Mouse (Mus musculus) frontal cortex, postnatal 36 days (tissue): ENCODE data around the gene Pax7.

ENCODE experiments used
- DNase-seq, 2 experiments: peaks; one replicate each; pipeline ENCODE4 v3.0.0; 2022; ENCODE audit warnings: low spot score in 2 of 2

Pax7 gene

DNA sequence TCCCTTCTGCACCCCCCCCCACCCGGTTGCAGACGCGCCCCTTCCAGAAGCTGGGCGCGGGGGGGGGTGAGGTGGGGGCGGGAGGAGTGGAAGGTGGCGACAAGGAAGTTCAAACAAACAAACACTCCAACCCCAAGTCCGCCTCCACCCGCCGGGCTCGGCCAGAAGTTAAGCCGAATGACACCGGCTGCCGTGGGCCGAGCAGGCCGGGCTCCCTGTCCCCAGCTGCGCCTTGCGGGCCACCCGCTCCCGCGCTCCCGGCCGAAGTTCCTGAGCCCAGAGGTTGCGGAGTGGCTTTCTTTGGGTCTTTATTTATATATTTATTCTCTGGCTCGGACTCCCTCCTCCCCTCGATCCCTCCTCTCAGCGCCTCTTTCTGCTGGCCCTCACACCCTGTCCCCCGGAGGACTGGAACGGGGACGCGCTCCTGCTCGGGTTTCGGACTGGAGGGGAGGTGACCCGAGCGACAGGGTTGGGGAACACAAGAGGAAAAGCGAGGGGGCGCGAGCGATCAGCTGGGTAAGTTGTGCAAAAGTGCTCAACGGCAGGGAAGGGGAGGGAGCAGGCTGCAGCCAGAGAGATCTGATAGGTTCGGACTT is at the start of gene Pax7:
Gene Pax7, minus strand, starts transcription at position 493 of the 599 bp plus-strand sequence.
- DNase-seq: no peak

- no peak for DNase-seq
These were observed 48.5 kb upstream of the Pax7 start for GRCm38 (mm10) chr4:139881796-139882195.

- no peak for DNase-seq
These were observed 46.0 kb upstream of the Pax7 start for GRCm38 (mm10) chr4:139879324-139879723.

DNA sequence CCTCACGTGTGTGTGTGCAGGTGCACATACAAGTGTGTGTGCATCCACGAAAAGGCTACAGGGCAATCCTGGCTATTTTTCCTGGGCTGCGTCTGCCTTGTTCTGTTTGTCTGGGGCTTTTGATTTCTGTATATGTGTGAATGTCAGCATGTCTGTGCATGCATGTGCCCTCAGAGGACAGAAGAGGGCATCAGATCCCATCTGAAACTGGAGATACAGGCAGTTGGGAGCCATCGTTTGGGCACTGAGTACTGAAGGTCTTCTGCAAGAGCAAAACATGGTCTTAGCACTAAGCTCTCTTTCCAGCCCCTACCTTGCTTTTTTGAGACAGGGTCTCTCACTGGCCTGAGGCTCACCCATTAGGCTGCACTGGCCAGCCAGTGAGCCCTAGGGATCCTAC is 45.1 kb upstream of the Pax7 start:
- peak in 1 of 2 experiments; percentile 13 for DNase-seq

- DNase-seq: peak; percentile 78 to 85
These were observed 43.9 kb upstream of the Pax7 start for GRCm38 (mm10) chr4:139877269-139877668.

DNA sequence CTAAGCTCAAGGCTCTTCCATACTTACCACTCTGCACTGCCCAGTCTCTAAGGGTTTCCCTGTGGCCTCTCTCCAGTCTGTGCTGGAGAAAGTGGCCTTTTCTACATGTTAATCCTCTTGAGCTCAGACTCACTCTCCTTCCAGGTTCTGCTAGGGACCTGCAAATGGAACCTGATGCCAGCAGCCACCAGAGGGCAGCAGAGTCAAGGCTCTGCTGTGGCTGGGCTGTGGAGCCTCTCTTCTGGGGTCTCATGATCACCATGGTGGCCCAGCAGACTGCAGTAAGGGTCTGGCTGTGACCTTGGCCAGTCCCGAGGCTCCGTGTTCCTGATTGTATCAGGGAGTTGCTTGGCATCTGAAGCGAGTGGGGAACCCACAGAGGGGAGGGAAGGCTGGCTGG is 39.3 kb upstream of the Pax7 start:
- peak; percentile 40 to 54 for DNase-seq

DNA sequence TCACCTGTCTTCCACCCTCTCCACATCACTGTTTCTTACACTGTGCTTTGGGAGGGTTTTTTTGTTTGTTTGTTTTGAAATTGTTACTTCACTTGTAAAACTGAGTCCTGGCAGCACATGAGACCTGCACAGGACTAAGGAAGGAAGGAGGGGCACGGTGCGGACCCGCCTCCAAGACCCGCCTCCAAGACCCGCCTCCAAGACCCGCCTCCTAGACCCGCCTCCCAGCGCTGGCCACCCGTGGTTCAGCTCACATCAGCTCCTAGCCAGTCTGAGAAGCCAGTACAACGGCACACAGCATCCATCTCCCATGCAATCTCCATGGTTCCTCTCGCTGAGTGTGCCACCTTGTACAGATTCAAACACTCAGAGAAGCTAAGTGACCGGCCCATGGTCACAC is 38.4 kb upstream of the Pax7 start:
- DNase-seq: no peak

DNA sequence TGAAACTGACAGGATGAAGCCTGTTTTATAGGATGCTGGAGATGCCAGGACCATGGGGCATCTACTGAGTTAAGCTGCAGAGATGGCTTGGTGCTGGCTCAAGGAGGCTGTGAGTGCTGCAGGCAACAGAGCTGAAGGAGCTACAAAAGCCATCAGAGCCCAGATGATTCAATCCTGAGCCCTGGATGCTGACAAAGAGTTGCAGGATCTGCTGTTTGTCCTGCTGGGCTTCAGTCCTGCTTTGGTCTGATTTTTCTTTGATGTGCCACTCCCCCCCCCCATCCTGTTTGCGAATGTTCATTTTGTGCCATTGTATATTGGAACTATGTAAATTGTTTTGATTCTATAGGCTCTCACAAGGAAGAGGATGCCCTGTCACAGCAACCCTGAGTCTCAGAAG is 29.9 kb upstream of the Pax7 start:
- DNase-seq: no peak

GRCm38 (mm10) chr4:139858635-139859176 is 25.4 kb upstream of the Pax7 start:
- DNase-seq: peak; percentile 82 to 86

DNA sequence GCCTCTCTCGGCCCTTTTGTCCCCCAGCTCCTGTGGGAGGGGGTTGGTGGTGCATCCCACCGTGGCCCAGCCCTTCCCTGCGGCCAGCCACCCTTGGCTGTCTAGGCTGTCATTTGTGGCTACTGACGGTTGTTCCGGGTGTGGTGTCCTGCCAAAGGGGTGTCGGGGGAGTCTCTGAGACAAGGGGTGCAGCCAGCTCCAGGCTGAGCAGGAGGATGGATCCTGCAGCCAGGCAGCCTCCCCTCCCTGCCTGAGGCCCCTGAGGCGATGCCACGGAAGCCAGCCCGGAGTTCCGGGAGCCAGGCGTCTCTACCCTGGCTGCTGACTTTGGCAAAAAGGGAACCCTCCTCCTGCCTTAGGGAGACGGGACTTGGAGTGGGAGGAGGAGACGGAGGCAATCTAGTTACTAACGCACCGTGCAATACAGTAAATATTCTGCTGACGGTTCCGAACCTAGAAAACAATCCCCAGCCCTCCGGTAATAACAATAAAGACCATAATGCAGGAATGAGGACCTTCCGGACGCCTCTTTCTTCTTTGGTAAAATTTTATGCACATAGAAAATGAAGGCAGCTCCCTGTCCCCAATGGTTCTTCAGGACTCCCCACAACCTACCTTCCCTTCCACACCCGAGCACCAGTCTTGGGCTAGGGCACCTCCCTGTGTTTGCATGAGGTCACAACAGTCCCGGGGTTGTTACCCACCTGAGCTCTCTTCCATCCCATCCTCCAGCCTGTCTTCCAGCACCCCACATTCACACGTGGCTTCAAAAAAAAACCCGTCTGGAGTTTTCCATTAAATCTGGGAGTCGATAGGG is 19.1 kb upstream of the Pax7 start:
- no peak for DNase-seq

- no peak for DNase-seq
These were observed 18.1 kb upstream of the Pax7 start for GRCm38 (mm10) chr4:139851387-139851786.

DNA sequence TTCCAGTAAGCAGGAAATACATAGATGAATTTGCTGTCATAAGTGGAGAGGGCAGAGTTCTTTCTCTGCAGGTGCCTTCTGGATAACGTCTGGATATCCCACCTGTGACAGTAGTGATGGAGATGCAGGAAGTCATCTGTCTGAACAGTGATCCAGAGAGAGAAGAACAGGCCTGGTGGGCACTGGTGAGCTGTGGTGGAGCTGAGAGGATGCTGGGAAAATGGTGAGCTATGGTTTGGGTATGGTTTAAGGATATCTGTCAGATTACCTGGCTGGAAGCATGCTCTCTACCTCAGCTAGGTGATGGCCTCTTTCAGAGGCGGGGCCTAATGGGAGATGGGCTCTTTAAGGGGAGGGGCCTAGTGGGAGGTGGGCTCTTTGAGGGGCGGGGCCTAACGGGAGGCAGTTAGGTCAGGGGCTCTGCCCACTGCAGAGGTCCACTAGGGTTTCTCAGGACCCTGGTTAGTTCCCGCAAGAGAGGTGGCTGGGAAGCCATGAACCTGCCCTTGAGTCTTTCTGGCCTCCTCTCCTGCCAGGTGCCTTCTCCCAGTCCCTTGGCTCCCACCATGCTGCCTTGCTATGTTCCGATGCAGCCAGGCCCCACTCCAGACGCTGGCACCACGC is 17.3 kb upstream of the Pax7 start:
- DNase-seq: no peak

GRCm38 (mm10) chr4:139843456-139843855 is 10.1 kb upstream of the Pax7 start:
- DNase-seq: no peak

- DNase-seq: no peak
These were observed 9.6 kb upstream of the Pax7 start for GRCm38 (mm10) chr4:139842919-139843318.

- DNase-seq: no peak
These were observed 7.7 kb upstream of the Pax7 start for GRCm38 (mm10) chr4:139840939-139841500.

DNA sequence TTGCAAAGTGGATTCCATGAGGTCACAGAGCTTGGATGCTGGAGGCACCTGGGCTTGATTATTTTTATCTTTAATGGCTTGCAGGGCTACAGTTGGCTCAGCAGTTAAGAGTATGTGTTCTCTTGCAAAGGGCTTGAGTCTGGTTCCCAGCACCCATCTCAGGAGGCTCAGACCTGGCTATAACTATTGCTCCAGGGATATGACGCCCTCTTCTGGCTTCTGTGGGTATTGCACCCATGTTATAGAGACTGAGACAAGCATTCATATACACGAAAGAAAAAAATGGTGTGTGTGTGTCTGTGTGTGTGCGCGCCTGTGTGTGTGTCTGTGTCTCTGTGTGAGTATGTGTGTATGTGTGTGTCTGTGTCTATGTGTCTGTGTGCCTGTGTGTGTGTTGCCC is 7.1 kb upstream of the Pax7 start:
- no peak for DNase-seq

DNA sequence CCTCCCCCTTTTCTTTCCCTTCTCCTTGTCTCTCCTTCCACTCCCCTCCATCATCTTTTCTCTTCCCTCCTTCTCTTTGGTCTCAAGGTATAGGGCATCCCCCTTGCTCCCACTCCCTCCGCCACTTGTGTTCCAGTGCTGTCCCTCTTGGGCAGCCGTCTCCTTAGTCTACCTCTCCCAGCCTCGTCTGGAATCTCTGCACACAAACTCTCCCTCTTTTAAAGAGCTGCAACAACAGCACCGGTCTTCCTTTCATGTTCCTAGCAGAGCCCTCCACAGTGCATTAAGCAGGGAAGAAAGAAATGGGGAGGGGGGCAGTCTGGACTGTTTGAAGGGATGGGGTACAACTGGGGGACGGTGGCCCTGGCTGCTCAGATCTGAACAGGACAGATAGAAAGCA is 3.4 kb upstream of the Pax7 start:
- no peak for DNase-seq

DNA sequence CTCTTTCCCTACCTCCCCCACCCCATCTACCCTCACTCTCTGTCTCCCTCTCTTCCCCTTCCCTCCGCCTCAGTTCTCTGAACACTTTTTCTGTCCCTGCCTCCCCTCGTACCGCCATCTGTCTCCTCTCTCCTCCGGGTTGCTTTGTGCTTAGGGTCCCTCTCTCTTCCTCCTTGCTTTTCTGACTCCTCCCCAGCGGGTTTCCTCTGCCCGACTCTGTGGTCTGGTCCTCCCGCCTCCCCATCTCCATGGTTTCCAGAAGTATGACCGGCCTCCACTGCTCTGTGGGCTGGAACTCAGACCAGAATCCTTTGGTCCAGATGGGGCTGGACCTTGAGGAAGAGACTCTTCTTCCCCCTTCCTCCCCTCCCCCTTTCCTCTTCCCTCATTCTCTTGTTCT is 2.9 kb upstream of the Pax7 start:
- no peak for DNase-seq

DNA sequence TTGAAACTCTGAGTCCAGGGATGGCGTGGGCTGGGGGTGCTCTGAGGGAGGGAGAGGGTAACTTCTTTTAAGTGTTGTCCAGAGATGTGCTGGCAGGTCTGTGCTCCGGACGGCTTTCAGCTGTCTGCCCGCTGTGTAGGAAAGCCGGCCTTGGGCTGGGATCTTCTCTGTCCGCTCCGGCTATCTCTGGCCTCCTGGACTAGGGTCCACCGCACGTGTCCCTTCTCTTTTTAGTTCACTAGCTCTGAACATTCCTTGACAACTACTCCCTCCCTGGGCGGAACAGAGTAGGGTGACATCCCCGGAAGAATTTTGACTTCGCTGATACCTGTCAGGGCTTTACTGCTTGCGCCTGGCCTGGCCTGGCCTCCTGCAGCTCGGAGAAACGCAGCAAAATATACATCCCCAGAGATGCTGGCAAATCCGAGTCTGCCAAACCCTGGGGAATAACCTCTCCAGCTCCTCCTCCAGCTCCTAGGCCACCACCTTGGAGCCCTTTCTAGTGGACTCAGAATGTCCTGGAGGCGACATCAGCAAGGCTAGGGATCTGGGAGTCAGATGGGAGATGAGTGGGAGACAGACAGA is 581 bp upstream of the Pax7 start:
- no peak for DNase-seq

DNA sequence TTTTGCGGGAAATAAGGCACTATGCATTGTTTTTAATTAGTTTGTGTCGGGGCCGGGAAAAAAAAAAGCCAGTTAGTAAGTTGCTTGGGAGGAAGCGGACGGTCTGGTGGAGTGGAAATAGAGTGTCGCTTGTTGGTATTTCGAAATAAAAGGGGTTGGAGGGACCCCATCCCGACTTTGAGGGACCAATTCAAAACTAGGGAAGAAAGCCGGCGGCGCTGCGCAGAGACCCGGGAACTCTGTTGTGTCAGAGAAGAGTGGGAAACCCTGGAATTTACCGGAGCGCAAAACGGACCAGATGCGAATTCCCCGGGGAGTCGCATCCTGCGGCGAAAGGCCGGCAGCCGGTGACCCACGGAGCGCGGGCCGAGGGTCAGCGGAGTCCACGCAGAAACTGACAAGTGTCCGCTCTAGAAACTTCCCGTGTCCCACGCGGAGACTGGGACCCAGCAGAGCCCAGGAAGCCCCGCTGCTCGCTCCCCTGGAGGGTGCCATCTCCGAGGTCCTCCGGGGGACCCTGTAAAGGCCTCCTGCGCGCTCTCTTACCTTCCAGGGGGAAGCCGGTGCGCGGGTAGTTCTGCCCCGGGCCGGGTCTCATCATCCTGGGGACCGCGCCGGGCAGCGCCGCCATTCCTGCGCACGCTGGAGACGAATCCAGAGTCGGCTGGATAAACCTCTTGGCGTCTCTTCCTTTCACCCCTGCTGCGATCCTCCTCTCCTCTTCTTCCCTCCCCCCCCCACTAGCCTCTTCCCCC is 870 bp downstream of the Pax7 start:
- DNase-seq: no peak

DNA sequence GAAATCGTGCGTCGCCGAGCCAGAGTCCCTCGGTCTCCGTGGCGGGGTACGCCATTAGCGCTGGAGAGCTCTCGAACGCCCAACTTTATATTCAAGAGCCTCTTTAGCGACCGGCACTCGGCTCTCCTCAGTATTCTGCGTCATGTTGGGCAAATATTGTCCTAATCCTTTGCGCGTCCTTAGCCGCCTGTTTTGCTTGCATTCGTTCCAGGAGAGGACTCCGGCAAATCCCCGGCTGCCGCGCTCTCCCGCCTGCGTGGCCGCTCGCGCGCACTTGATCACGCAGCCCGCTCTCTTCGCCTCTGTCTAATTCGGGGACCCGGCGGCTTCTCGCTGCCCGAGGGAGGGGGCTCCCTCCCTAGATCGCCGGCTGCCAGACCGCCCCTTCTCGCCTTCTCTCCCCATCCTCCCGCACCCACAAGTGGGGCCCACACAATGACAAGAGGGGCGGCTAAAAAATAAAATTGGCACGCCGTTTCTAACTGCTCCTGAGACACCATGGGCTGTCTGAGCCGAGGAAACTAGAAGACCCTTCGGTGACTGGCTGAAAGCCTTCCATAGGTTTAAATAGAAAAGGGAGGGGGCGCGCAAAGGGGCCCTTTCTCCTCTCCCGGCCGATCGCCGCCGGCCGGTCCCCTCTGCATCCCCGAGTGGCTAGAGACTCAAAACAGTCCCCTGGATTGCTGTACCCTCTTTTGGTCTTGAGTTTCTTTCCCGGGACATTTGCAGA is 1.7 kb downstream of the Pax7 start:
- DNase-seq: peak in 1 of 2 experiments; percentile 15
